Mouse (Mus musculus): ENCODE measurements around the gene Psapl1. TPM values are rescaled to one million over a fixed set of nuclear protein-coding genes. Genes with fewer than 3 reads are reported as not detected.

Gene Psapl1
- 0.22 TPM for polyA plus RNA-seq (2014; fragmentation: Illumina TruSeq; extraction: RNeasy Lipid Tissue Mini Kit (QIAGEN cat#74804); ENCODE audit: low read depth, low replicate concordance)

DNA sequence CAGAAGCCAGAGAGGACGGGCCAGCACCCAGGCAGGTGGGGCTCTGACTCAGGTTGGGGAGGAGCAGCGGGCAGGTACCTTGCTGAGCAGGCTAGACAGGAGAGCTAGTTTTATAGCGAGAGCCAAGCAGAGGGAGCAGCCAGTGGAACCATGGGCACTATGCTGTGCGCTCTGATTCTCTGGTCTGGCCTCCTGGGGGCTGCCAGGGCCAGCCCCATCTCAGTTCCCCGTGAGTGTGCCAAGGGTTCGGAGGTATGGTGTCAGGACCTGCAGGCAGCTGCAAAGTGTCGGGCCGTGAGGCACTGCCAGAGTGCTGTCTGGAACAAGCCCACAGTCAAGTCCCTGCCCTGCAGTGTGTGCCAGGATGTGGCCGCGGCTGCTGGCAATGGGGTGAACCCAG, at the start of gene Psapl1:
Gene Psapl1 (plus strand): TSS at position 106 of the 400 bp plus-strand sequence.

Other genes with a start within 250 kb of the Psapl1 start
- gene Sorcs2, start 194.1 kb downstream of the Psapl1 start, polyA plus RNA-seq (2014; fragmentation: Illumina TruSeq; extraction: RNeasy Lipid Tissue Mini Kit (QIAGEN cat#74804); ENCODE audit: low read depth, low replicate concordance), result 13.1 TPM